Mouse (Mus musculus) Muller cell, postnatal 12 days (primary cell): Measurements from ENCODE around the gene Poc1a.
A peak's percentile ranks its signal among the peaks of the same experiment; 100 is the strongest.

ENCODE experiments used
- DNase-seq: peaks from one replicate; pipeline ENCODE4 v3.0.0-alpha.2; 2015; ENCODE audit errors: inconsistent ontology term

Poc1a gene

DNA sequence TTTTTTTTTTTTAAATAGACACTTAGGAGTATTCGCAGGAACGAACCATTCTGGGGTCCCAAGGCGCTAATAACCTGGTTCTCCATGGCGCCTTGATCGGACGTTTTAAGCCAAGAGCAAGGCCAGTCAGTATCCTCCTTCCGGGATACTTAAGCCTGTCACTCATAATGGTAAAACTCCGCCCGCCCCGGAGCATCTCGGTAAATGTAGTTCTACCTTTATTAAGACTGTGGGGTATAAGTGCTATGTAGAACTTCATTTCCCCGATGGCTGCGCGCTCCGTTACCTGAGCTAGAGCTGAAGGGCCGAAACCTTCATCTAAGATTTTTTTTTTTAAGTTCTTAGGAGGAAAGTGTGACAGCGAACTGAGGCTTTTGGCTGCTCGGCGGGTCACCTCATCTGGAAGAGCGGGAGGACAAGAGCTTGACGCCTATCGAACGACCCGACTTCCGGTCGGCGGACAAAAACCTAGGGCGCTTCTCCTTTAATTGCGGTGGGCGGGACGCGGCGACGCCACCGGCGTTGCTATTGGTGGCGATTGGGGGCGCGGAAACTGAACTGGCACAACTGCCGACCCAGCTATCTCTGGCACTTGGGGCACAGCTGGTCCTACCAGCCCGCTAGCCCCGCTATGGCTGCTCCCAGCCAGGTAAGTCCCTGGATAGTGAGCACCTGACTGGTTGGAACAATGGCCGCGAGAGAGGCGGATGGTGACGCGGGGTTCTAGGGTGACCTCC is at the start of gene Poc1a:
Poc1a (plus strand) TSS at position 254 of the 737 bp plus-strand sequence.
- DNase-seq: peak; percentile 98

DNA sequence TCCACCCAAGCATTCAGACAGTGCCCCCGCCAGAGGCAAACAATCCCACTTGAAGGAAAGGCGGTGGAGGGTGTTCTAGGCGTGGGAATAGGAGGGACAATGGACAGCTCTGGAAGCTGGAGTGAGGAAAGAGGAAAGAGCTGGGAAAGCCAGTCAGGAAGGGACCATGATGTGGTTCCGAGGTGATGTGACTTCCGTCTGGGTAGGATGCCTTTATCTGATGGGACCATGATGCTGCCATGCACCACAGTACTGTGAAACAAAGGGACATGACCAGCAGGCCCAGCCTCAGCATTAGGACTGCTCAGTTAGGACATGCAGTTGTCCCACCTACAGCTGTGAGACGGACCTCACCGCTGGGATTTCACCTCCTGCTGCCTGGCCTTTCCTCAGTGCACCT is 49.6 kb upstream of the Poc1a start:
- DNase-seq: no peak

DNA sequence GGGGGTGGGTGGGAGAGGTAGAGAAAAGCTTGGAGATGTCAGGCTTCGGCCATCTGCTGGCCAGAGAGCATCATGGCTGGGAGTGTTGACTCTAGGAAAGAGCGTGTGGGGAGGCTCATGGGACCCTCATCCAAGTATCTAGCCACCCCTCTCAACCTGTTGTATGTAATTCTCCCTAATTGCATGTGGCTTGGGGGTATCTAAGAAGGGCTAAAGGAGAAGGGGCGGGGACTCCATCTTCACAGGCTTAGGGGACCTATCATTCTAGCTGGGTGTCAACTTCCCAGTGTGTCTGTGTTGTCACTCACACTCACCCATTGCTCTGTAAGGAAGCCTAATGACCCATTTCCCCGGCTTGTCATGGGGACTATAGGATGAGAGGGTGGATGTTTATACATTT is 49.0 kb upstream of the Poc1a start:
- DNase-seq: no peak

DNA sequence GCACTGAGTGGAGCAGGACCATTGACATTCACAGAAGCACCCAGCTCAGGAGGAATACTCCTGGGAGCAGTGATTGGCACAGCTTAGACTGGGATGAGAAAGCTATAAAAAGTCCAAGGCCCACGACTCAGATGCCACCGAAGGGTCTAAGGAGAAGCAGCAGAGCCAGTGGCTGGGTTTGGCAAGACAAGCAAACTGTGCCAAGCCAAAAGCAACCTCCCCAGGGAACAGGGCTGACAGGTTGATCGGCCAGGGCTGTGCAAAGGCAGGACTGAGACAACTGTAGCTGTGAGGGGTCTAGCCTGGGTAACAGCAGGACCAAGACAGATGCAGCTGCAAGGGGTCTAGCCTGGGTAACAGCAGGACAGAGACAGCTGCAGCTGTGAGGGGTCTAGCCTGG is 47.9 kb upstream of the Poc1a start:
- no peak for DNase-seq

DNA sequence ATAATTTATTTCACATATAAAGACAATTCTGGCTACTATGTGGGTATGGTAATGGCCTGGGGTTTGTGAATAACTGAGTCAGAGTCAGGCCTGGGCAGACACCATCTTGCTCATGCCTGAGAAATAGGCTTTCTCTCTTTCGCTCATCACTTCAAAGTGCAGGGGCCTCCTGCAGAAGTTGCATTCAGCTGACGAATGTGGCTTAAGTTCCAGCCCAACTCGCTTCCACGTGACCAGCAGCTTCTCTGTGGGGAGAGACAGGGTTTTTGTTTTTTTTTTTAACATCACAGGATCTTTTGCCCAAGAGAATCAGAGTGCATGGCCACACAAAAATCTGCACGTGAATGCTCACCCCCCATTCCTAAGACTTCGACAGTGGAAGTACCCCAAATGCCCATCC is 46.9 kb upstream of the Poc1a start:
- no peak for DNase-seq

DNA sequence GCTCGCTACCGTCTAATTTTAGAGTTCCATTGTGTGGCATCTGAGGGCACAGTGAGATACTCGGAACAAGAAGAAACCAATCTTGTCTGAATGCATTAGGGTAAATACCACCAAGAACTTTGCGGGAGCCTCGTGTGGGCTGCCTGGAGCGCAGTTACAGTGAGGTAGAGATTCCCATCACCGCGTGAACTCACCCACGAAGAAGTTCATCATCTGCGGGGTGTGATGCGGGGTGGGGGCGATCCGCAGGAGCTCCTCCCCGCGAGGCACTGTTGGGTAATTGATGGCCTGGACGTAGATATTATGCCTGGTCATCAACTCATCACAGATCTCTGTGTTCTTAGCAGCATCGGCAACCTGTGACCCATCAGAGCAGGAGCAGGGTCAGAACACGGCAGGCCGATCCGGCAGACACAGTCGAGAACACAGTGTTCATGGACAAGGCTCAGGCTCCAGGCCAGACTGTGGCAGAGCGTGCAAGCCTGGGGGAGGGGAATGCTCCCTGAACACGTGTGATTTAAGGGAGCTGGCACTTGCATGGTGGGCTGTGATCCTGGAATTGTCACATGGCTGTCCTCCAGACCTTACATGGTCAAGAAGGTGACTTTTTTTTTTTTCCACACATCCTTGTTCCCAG is 45.5 kb upstream of the Poc1a start:
- DNase-seq: no peak

DNA sequence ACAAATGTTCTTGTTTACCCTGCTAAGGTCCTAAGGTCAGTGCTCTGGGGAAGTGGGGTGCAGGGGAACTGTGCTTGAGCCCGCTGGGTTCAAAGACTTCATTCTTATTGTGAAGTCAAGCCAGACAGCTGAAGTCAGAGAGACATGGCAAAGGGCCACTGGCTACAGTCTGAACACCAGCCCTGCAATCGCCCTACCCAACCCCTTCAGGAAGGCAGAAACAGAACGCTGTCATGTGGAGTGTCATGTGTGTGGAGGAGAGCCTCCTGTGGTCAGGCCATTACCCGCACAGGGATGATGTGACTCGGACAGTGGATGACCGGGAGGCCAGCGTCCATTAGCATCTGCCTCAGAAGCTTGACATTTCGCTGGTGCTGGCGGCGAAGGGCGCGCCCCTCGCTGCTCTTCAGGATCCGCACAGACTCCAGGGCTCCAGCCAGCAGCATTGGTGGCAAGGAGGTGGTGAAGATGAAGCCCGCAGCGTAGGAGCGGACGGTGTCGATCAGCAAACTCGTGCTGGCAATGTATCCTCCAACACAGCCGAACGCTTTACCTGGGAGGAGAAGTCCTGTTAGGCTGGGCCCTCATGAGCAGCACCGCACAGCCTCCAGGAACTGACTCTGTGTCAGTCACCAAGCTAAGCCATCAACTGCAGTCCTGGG is 44.6 kb upstream of the Poc1a start:
- DNase-seq: no peak

DNA sequence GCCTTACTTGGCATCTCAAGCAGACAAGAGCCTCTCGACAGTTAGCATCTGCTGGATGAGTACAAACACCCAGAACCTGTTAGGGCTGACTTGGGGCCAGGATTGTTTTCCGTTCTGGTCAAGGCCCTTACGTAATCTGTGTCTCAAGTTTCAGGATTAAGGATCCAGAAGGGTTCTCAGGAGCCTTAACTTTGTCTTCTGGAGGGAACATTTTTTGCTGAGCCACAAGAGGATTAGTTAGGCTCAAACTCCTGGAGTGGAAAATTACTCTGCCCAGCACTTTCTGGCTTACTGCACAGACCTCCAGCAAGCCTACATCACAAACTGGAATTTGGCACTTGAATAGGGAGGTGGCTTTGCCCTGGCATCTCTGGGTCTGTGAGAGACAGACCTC is 44.0 kb upstream of the Poc1a start:
- peak; percentile 17 for DNase-seq

DNA sequence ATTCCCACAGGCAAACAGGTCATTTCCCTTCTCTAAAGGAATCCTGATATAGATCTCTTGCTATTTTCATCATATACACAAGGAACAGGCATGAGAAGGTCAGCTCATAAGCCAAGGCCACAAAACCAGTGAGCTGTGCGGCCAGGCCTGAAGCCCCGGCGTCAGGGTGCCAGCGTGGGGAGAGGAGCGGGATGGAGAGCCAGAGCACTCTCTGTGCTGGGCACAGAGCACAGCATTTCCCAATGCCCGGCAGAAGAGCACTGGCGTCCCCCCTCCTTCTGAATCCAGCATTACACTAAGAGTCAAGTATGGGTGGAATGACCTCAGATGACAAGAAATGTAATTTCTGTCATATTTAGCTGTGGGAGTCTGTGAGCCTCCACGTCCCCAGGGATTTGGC is 43.5 kb upstream of the Poc1a start:
- DNase-seq: no peak

DNA sequence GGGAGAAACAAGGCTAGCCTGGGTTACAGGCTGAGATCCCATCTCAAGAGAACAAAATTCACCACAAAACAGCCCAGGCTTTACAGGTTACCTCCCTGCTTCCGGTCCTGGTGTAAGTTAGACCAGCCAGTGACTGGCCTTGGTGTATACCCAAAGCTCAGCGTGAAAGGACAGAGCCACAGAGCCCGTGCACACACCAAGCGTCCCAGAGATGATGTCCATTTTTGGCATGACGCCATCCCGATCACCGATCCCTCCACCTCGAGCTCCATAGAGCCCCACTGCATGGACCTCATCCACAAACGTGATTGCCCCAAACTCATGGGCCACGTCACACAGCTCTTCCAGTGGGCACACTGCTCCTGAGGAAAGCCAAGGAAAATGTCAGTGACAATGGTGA is 43.0 kb upstream of the Poc1a start:
- no peak for DNase-seq

DNA sequence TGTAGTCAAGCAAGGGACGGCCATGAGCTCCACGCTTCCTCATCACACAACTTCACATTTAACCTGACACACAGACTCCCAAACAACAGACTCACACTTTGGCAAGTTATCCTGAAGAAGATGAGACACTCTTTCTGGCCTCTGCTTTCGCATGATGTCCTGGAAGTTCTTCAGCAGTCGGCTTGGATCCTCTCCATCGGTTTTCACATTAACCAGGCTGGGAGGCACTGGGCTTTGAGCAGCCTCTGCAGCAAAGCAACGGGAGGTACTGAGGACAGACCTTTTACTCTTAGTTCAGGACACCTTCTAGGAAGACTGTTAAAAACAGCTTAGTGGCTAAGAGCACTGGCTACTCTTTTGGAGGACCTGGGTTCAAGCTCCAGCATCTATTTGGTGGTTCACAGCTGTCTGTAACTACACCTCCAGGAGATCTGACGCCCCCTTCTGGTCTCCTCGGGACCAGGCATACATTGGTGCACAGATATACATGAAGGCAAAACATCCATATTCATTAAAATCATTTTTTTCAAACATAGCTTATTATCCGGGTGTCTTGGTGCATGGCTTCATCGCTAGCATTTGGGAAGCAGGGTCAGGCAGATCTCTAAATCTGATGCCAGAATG is 39.2 kb upstream of the Poc1a start:
- no peak for DNase-seq

DNA sequence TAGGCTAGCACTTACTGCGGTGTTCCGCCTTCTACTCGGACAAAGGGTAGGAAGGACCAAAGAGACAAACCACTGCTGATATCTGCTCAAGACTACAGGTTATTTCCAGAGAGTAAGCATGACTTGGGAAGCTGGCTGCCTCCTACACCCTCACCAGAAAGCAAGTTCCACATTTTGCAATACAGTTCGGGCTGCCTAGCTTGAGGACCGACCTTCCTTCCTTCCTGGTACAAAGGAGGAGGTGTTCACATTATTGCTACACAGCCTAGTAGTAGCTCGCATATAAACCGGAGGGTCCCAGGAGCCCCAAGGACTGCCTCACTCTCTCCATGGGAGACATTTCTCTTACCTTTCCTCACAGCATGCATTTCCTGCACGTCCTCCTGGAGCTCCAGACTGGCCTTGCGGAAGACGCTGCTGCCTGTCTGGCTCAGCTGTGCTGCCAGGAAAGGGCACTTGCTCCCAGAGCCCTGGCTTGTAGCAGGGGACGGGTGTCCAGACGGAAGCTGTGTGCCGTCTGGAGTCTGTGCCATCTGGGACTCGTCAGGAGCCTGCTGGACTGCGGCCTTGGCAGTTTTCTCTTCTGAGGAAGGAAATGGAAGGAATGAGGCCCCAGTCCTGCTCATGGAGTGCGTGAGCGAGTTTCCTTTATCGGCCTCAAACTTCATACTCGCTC is 37.9 kb upstream of the Poc1a start:
- no peak for DNase-seq

DNA sequence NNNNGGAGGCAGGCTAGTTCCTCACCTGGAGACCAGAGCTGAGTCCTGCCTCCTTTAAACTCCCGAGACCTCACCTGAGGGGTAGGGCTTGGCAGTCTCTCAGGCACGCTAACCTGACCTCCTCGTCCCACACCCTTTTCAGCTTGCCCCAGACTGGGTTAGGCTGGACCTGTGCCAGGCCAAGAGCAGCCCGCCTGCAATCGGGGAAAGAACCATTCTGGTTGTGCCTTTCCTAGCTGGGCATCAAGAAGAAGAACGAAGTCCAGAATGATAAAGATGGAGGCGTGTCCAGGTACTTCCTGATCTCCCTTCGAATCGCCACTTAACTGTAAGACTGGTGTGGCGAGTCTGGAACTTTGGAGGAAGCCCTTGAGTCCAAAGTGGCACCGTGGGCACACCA is 31.3 kb upstream of the Poc1a start:
- DNase-seq: no peak

DNA sequence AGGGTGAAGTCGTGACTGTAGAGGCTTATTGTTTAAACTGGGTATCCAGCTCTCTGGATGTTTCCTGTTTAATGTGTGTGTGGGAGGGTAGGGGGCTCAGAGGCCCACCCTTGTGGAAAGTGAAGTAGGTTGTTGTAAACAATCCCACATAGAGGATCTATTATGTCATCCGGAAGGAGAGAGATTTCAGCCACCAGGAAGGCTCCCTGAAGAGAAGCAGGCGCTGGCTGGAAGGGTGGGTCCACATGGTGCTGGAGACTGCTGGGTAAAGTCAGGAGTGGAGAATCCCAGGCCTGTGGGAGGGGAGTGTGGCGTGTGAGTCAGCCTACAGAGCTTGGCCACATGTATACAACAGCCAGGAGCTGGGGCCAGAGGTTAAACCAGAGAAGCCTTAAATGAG is 30.6 kb upstream of the Poc1a start:
- peak; percentile 48 for DNase-seq

DNA sequence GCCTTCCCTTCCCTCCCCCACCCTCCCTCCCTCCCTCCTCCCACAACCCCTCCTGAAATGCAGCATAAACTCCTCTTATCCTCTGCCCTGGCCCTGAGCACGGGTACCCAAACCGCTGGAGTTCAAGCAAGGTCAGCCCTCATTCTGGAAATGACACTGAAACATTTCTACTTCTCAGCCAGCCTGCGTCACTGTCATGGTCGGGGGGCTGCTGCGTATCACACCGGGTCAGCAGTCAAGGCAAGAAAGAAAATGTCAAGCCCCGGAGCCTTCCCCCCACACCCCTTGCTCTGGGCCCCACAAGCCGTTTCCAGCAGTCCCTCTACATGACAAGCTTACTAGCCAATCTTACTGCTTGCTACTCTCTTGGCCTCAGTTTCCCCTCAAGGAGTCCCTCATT is 29.8 kb upstream of the Poc1a start:
- DNase-seq: no peak

DNA sequence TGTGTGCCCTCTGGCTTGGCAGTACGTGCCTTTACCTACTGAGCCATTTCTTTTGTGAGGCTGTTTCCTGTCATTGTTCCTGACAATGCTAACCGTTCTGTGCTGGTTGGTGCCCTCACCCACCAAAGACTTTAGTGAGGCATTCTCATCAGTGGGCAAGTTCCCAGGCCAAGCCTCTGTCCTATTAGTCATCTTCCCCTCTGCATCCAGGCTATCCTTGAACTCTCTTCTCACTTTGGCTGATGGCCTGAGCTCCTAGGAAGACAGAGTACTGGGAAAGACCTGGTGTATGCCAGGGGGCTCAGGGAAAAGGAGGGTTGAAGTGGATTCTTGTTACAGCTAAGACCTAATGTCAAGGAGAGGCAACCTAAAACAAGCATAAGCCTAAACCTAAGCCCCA is 26.9 kb upstream of the Poc1a start:
- peak; percentile 22 for DNase-seq

DNA sequence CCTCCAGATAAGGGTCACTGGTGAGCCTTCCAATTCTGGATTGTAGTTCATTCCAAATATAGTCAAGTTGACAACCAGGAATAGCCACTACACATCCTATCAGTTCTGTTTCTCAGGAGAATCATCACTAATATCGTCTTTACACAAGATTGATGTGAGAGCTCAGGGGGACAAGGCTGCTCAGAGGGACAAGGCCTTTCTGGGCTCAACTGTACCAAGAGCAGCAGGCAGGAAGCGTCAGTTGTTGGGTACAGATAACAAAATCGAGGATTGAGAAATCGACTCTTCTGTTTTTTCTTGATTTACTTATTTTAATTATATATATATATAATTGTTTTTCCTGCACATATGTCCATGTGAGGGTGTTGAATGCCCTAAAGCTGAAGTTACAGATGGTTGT is 22.4 kb upstream of the Poc1a start:
- no peak for DNase-seq

DNA sequence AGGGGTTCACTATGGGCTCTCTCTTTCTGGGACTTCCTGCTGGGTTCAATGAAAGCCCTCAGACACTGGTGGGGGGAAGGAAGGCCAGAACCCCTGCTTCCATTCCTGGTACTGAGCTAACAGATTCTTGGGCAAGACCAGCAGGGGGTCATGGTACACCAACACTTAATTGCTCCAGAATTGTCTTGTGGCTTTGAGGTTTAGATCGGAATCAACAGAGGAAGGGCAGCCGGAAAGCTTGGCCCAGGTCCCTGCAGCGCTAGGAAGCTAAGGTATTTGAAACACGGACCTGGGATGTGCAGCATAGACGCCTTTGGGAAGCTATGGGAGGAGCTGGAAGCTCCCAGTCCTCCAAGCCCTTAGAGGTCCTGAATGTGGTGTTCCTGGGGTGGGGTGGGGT is 21.9 kb upstream of the Poc1a start:
- DNase-seq: peak; percentile 53

DNA sequence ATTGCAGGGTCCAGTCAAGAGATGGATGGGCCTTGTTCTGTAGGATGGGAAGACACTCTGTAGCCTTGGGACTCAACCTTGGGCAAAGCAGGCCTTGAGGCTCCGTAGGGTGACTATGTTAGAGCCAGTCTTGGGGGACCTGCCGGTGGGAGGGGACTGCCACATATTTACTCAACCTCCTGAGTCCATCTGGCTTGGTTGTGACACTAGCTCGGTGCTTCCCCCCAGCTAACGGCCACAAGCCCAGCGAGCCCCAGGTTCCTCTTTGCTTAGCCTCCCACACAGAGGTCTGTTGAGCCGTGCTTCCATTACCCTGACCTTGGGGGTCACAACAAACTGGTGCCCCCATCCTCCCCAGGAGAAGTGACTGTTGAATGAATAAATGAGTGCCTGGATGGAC is 19.8 kb upstream of the Poc1a start:
- DNase-seq: no peak

DNA sequence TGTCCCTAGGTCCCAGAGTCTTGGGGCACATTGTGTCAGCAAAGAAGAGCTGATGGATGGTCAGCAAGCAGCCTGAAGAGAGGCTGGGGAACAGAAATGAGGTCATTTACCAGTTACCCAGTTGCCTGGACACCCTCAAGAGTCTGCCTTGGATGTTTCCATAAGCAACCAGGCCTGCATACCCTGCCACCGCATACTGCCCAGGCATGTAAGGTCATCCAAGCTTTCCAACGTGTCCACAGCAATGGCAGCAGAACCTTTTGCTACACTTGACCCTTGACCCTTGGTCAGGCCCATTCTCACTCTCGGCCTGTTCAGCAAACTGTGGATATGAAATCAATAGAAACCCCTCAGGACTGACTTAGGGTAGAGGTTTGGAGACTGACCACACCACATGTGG is 19.4 kb upstream of the Poc1a start:
- DNase-seq: no peak

DNA sequence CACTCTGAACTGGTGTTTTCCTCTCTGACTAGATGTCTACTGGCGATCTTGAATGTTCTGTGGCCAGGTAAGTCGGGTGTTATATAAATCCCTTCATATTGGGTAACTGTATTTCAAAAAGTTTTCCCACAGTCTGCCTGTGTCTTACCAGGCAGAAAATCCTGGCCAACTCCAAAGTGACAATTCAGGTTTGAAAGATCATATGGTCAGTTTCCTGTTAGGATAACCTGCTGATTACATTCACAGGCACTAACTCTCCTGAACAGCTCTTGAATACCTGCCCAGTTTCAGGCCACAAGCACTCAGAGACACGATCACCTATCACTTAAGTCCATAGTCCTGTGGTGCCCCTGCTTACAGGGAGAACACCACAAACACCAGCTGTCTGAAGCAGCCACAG is 18.8 kb upstream of the Poc1a start:
- DNase-seq: no peak

DNA sequence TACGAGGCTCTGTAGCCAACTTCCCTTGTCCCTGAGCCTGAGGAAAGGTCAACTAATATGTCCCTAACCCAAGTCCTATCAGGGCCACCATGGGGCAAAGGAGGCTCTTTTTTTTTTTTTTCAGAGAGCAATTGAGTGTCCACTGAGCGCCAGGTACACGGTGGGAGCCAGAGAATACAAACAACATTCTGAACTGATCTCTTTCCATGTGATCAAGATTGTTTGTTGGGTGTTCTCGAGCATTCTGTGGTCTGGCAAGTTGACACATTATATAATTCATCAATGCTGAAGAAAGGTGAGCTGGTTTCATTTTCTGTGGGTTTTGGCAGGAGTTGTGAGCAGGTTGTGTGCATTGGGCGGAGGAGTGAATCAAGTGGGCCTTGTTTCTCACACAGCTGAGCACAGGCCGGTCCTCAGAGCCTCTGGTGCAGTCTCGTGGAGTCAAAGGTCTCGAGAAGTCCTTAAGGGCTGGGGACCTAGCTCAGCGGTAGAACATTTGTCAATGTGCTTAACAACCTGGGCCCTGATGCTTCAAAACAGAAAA is 17.4 kb upstream of the Poc1a start:
- no peak for DNase-seq
